ENCODE assay signal across 27 mouse cellular contexts in the genomic region with DNA sequence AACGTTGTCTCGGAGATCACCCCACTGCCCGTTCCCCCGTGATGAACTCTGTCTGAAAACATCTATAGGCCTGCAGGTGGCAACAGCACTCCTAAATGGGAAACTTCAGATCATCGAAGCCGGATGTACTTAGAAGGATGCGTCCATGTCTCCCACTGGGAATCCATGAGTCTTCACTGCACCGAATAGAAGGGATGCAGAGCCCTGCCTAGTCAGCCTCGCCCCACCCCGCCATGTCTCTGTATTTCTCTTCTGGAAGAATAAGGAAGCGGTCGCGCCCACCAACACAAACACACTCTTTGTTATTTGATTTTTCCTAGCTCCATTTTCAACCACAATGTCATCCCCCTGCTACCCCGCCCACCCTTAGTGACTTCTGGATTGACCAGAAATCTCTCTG. TPM values are rescaled to one million over a fixed set of nuclear protein-coding genes. Genes with fewer than 3 reads are reported as not detected.
DNase-seq lines count a peak whose midpoint lies in the region; ATAC-seq and TF ChIP-seq lines count a peak whose summit lies in the region.
"Had no signal": no experiment of that assay in that cellular context is flagged by ENCODE, and none has a peak within 500 bp of the region (broad histone marks: within the 10 kb centered on the region; RNA-seq: fewer than 3 reads in every experiment).

No protein-coding gene starts in this region.

- no peak overlapping the region for H3K4me3 ChIP-seq in forebrain, postnatal 0 days (ENCODE audit: low read depth, low read length)
- H3K4me3 ChIP-seq in forebrain, embryonic 16.5 days (replicated peaks; ENCODE audit: low read length) = no peak overlapping the region
- no peak overlapping the region for H3K4me3 ChIP-seq in layer of hippocampus, adult 2 months
- peak overlapping the region; percentile 19; the same call in 1 of the 2 replicates for H3K4me3 ChIP-seq in ES-Bruce4 (ENCODE audit: low read depth, low read length)
- H3K4me3 ChIP-seq: embryonic facial prominence, embryonic 10.5 days; embryonic facial prominence, embryonic 13.5 days; erythroblast, embryonic 14.5 days; forebrain, embryonic 12.5 days; forebrain, embryonic 15.5 days; gastrocnemius, adult 2 months; hindbrain, embryonic 13.5 days had no signal

- no peaks in the 10 kb centered on the region for H3K4me1 ChIP-seq in forebrain, postnatal 0 days (ENCODE audit: insufficient read depth)
- H3K4me1 ChIP-seq in forebrain, embryonic 16.5 days (replicated peaks; ENCODE audit: control insufficient read depth, insufficient read depth, low read length) = peaks cover 5% of the 10 kb centered on the region; the same call in 1 of the 2 replicates
- no peaks in the 10 kb centered on the region for H3K4me1 ChIP-seq in ES-Bruce4 (ENCODE audit: control insufficient read depth, insufficient read depth, low read length)

- no peaks in the 10 kb centered on the region for H3K36me3 ChIP-seq in forebrain, postnatal 0 days (ENCODE audit: insufficient read depth)
- H3K36me3 ChIP-seq in forebrain, embryonic 16.5 days (ENCODE audit: control insufficient read depth, insufficient read depth) = no peaks in the 10 kb centered on the region
- no peaks in the 10 kb centered on the region for H3K36me3 ChIP-seq in ES-Bruce4 (ENCODE audit: control insufficient read depth, insufficient read depth, low read length, poor library complexity, severe bottlenecking)
- H3K36me3 ChIP-seq: embryonic facial prominence, embryonic 10.5 days; embryonic facial prominence, embryonic 13.5 days; forebrain, embryonic 12.5 days; forebrain, embryonic 15.5 days; hindbrain, embryonic 13.5 days had no signal

- TF ChIP-seq CTCF in forebrain, postnatal 0 days (IDR thresholded peaks at IDR 0.05; ENCODE audit: low read depth) = peak; percentile 19; the same call in 1 of the 2 replicates
- TF ChIP-seq CTCF in layer of hippocampus, adult 2 months (conservative IDR thresholded peaks at IDR 0.05) = peak; percentile 36
- no peak for TF ChIP-seq CTCF in ES-Bruce4 (IDR thresholded peaks at IDR 0.05; ENCODE audit: low read depth, low read length)

- DNase-seq in forebrain, postnatal 0 days = no peak
- no peak for DNase-seq in layer of hippocampus, adult 2 months (ENCODE audit: low spot score in 2 of 2)
- no peak for DNase-seq in layer of hippocampus, postnatal 36 days
- DNase-seq in R1 (ENCODE audit: low read depth, low spot score) = peak; percentile 98
- DNase-seq in ovary, postnatal 36 days (ENCODE audit: low spot score) = no peak
- no peak for DNase-seq in adrenal gland, postnatal 36 days
- DNase-seq: adrenal gland, adult 8-10 months; adrenal gland, postnatal 25 days; cerebellum, adult 18-20 months; cerebellum, adult 9-10 months; cerebellum, postnatal 14 days; embryo, embryonic 11 days; gastrocnemius, adult 2 months; gastrocnemius, postnatal 14 days; heart, adult 11 months; kidney, adult 11 months had no signal

- ATAC-seq in forebrain, postnatal 0 days = no peak
- ATAC-seq in forebrain, embryonic 16.5 days = no peak
- ATAC-seq: forebrain, embryonic 15.5 days; hindbrain, embryonic 16.5 days; inflammation-experienced regulatory T-cells, adult 6 months had no signal

- no peak for TF ChIP-seq POLR2A in ES-Bruce4 (IDR thresholded peaks at IDR 0.05; ENCODE audit: insufficient read depth, low read length)

- H3K27me3 ChIP-seq in forebrain, postnatal 0 days (ENCODE audit: insufficient read depth, low read length) = no peaks in the 10 kb centered on the region
- no peaks in the 10 kb centered on the region for H3K27me3 ChIP-seq in forebrain, embryonic 16.5 days (replicated peaks; ENCODE audit: control insufficient read depth, insufficient read depth, low read length)
- no peaks in the 10 kb centered on the region for H3K27me3 ChIP-seq in ES-Bruce4 (ENCODE audit: control insufficient read depth, insufficient read depth, low read length, poor library complexity, severe bottlenecking)
- H3K27me3 ChIP-seq: embryonic facial prominence, embryonic 13.5 days; forebrain, embryonic 12.5 days; forebrain, embryonic 15.5 days; hindbrain, embryonic 13.5 days had no signal

- H3K4me2 ChIP-seq in forebrain, postnatal 0 days (ENCODE audit: low read depth) = no peak overlapping the region
- no peak overlapping the region for H3K4me2 ChIP-seq in forebrain, embryonic 16.5 days (ENCODE audit: low read length)
- H3K4me2 ChIP-seq: embryonic facial prominence, embryonic 13.5 days; forebrain, embryonic 12.5 days; forebrain, embryonic 15.5 days; heart, embryonic 11.5 days; hindbrain, embryonic 13.5 days had no signal

- TF ChIP-seq EP300 in ES-Bruce4 (IDR thresholded peaks at IDR 0.05; ENCODE audit: insufficient read depth, low read depth, low read length) = no peak

- WGBS in forebrain, postnatal 0 days = 84% methylated on average over 14 of the region's 14 CpGs
- 85% methylated on average over 14 of the region's 14 CpGs for WGBS in forebrain, embryonic 16.5 days

- no peaks in the 10 kb centered on the region for H3K9me3 ChIP-seq in forebrain, postnatal 0 days (ENCODE audit: low read length)
- no peaks in the 10 kb centered on the region for H3K9me3 ChIP-seq in forebrain, embryonic 16.5 days (ENCODE audit: control insufficient read depth, low read length)
- H3K9me3 ChIP-seq in ES-Bruce4 (replicated peaks; ENCODE audit: control insufficient read depth, insufficient read depth, low read length, poor library complexity, severe bottlenecking) = no peaks in the 10 kb centered on the region
- H3K9me3 ChIP-seq: embryonic facial prominence, embryonic 10.5 days; embryonic facial prominence, embryonic 13.5 days; forebrain, embryonic 12.5 days; forebrain, embryonic 15.5 days; hindbrain, embryonic 13.5 days had no signal

- no peak overlapping the region for H3K27ac ChIP-seq in forebrain, postnatal 0 days (ENCODE audit: low read depth, low read length)
- H3K27ac ChIP-seq in forebrain, embryonic 16.5 days (ENCODE audit: low read length) = no peak overlapping the region
- no peak overlapping the region for H3K27ac ChIP-seq in layer of hippocampus, adult 2 months
- no peak overlapping the region for H3K27ac ChIP-seq in ES-Bruce4 (ENCODE audit: insufficient read depth, low read length)
- H3K27ac ChIP-seq: embryonic facial prominence, embryonic 10.5 days; embryonic facial prominence, embryonic 13.5 days; forebrain, embryonic 12.5 days; forebrain, embryonic 15.5 days; gastrocnemius, adult 2 months; hindbrain, embryonic 13.5 days had no signal

- H3K9ac ChIP-seq in forebrain, postnatal 0 days = no peak overlapping the region
- H3K9ac ChIP-seq in forebrain, embryonic 16.5 days (replicated peaks; ENCODE audit: low read depth, low read length) = no peak overlapping the region
- peak overlapping the region; percentile 2; the same call in 1 of the 2 replicates for H3K9ac ChIP-seq in ES-Bruce4 (ENCODE audit: low read depth, poor library complexity, severe bottlenecking)
- H3K9ac ChIP-seq: embryonic facial prominence, embryonic 13.5 days; forebrain, embryonic 12.5 days; forebrain, embryonic 15.5 days; hindbrain, embryonic 13.5 days had no signal

RNA-seq across cellular contexts. Expression of gene Cand1, which starts 4.3 kb away (rescaled TPM):
- 109 and 116 TPM in 2 replicates for total RNA-seq in forebrain, postnatal 0 days (2014; rRNA removed)
- polyA plus RNA-seq in forebrain, postnatal 0 days (2015; fragmentation: Nextera tagmentation; extraction: Ambion mirVana) = 22.9 and 28.6 TPM in 2 replicates
- polyA plus RNA-seq in forebrain, embryonic 16.5 days (2015; fragmentation: Nextera tagmentation; extraction: Ambion mirVana) = 48.5 and 49.4 TPM in 2 replicates
- 100 to 1,000 TPM; 140 to 155 TPM for total RNA-seq in layer of hippocampus, adult 2 months (2021)
- total RNA-seq in layer of hippocampus, postnatal 36 days (2021) = 100 to 1,000 TPM; 142 to 147 TPM
- 146 and 170 TPM in 2 replicates for polyA plus RNA-seq in ES-Bruce4 (2011; ENCODE audit: insufficient read depth, insufficient read length, low read depth, missing spikeins)
- 100 to 1,000 TPM; 109 to 119 TPM for total RNA-seq in adrenal gland, postnatal 36 days (2021)
